Mouse (Mus musculus): ENCODE measurements around the gene Spata3.
"Not testable (repeated sequence)": the region's sequence is repeated elsewhere in the genome, so short reads cannot be mapped to it uniquely, and the experiment has no call there.

The Spata3 gene

DNA sequence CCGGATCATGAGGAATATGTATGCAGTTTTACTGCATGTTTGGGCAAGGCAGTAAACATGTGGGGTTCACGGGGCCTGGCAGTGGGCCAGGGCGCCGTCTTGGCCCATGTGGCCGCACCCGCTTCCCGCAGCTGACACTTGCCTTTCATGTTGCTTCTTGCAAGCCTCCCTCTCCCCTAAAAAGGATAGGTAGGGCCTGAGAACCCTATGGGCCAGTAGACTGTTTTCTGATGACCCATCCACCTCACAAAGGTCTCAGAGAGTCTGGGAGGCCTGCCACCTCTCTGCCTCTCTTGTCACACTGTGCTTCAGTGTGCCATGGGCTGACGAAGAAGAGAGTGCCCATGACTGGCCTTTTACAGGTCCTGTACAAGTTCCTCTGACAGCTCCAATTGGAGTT, at the start of gene Spata3:
TSS of gene Spata3 (plus strand) at position 301 of the 400 bp plus-strand sequence.
- DNase-seq (ENCODE audit: low spot score): no peak

DNA sequence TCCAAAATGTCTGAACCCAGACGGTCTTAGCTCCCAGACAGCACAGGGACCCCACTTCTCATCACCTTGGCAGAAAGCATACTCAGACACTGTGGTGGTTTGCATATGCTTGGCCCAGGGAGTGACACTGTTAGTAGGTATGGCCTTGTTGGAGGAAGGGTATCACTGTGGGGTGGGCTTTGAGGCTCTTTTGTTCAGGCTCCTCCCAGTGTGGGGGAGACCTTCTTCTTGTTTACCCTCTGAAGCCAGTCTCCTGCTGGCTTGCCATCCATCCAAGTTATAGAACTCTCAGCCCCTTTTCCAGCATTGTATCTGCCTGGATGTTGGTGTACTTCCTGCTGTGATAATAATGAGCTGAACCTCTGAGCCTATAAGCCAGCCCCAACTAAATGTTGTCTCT, 47.5 kb upstream of the Spata3 start:
- no peak for DNase-seq (ENCODE audit: low spot score)

DNA sequence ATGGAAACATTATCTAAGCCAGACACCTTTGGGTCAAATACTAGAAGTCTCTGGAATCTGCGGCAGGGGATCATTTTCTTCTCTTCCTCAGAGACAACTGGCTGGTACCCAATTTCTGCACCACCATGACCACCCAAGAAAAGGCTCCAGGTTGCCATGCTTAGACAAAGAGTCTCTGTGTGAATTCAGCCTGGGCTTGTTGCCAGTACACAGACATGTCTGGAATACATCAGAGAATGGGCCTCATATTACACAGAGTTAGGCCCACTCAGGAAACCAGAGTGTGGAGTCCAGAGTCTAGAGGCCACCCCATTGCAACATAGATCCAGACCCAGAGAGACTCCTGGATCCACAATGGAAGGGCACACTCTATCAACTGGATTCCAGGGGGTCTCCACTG, 47.1 kb upstream of the Spata3 start:
- DNase-seq (ENCODE audit: low spot score): no peak

DNA sequence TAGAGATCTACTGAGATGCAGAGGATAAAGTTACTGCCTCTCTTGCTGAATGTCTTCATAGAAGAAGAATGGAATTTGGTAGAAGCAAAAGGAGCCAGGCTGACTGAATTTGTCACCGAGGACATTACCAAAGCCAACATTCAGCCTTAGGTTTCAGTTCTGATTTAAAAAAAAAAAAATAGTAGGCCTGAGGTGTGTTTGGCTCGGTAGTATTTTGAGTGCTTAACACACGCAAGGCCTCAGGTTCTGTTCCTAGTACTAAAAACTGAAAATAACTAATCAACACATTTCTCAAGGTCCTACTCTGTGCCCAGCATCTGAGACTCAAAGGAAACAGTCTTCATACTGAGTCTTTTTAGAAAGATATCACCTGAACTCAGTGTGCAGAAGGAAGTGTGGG, 45.5 kb upstream of the Spata3 start:
- no peak for DNase-seq (ENCODE audit: low spot score)

DNA sequence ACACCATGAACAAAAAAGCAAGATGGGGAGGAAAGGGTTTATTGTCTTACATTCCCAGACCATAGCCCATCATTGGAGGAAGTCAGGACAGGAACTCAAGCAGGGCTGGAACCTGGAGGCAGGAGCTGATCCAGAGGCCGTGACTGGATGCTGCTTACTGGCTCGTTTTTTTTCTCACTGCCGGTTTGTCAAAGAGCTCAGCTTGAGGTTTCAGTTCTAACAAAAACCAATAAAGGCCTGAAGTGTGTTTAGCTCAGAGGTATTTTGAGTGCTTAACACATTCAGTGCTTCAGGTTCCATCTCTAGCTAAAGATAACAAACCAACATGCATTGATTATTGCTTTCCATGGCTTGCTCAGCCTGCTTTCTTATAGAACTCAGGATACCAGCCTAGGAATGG, 44.3 kb upstream of the Spata3 start:
- no peak for DNase-seq (ENCODE audit: low spot score)

DNA sequence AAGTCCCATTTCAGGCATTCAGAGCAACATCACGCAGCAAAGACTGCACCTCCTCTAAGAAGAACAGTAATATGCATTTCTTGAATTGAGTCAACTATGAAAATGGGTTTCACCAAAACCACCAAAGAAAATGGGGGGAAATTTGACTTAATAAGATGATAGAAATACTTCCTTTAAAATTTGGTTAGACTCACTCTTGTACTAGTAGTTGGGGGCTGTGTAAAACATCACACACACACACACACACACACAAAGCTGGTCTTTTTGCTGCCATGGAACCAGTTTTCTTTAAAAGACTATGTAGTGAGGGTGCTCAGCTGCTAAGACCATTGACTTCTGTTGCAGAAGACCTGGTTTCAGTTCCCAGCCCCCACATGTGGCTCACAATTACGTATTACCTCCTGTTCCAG, 43.1 kb upstream of the Spata3 start:
- DNase-seq (ENCODE audit: low spot score): no peak

DNA sequence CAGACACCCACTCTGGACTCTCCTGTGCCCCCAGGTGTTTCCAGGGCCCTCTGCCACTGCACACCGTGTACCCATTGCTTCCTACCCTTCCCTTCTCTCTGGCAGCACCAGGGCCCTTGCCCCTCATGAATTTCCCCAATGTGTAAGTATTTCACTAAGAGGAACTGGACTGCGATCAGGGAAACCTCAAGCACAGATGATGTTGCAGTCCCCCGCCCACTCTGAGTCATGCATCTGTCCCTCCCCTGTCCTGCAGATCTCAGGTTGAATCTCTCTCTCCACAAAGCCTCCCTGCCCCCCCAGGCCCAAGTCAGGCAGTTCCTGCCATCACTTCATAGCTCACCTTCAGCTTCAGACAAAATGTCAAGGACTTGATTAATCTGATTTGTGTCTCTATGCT, 38.9 kb upstream of the Spata3 start:
- DNase-seq (ENCODE audit: low spot score): no peak

DNA sequence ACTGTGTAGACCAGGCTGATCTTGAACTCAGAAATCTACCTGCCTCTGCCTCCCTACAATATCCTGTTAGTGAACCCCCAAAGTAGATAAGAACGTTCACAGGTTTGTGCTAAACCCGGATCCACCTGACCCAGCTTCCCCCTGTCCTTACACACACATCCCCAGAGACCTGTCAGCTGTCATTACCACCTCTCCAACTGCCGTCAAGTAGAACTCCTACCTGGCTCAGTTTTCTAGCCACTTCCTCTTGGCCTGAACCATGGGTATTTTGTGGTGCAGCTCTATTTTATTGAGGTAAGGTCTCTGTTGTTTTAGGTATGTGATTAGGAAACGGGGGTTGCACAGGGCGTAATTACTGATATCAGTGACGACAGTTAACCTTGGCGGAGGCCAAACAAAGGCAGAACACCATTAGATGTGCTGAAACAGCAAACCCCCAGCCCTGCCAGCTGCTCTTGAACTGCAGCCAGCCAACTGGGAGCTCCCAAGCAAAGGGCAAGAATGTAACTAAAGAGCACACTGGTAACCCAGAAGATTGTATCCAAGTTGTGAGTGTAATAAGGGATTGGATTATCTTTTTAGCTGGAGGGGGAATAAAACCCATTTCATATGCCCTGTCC, 34.8 kb upstream of the Spata3 start:
- DNase-seq (ENCODE audit: low spot score): no peak

DNA sequence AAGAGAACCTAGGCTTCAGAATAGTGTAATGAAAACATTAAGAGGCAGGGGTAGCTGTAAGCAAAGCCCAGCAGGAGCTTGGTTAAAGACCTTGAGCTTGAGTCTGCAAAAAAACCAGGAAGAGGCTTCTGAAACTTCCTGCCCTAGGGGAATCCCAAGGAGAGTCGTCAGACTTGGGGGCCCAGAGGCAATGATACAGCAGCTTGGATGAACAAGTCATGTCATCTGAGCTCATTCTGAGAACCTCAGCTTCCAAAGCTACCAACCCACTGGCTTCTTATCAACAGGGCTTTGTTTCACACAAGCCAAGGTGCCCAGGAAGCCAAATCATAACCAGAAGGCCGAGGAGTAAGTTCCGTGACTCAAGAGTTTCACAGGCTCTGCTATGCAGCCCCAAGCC, 30.8 kb upstream of the Spata3 start:
- no peak for DNase-seq (ENCODE audit: low spot score)

DNA sequence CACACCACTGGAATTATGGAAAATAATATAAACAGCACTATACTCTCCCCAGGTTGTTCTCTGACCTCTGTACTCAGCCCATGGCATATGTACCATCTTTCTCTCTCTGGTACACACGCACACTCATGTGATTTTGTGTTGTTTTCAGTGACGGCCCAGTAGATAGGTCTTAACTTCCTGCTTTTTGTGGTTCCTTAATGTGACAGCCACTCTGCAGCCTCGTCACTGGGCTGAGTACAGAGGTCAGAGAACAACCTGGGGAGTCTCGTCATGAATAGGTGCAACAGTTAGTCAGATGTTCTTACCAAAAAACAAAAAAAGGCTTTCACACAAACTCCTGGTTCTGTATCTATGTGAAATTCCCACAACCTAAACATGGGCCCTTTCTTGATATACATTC, 28.3 kb upstream of the Spata3 start:
- no peak for DNase-seq (ENCODE audit: low spot score)

DNA sequence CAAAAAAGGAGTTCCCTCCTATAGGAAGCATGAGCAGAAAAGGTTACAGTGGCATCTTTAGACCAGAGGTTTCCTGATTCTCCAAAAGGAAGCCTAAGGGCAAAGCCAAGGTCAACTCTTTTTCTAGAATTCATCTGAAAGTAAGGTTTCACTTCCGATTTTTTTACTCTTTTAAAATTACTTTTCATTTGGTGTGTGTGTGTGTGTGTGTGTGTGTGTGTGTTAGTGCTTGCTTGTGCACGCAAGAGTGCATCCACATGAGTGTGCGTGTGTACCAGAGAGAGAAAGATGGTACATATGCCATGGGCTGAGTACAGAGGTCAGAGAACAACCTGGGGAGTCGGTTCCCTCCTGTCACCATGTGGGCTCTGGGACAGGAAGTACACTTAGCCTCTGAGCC, 27.7 kb upstream of the Spata3 start:
- not testable (repeated sequence) for DNase-seq (ENCODE audit: low spot score)

DNA sequence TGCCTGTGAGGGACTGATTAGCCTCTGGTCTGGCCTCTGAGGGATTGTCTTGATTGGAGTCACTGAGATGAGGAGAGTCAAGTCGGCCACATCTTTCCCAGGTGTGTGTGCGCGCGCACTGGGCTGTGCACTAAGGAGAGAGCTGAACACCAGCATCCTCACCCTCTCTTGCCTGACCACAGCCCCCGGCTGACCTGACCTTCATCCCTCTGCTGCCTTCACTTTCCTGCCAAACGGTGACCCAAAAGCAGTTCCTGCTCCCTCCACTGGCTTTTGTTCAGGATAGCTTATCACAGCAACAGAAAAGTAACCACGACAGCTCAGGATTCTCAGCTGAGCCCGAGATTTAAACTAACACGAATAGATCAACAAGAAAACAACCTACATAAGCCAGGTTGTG, 24.4 kb upstream of the Spata3 start:
- DNase-seq (ENCODE audit: low spot score): no peak

DNA sequence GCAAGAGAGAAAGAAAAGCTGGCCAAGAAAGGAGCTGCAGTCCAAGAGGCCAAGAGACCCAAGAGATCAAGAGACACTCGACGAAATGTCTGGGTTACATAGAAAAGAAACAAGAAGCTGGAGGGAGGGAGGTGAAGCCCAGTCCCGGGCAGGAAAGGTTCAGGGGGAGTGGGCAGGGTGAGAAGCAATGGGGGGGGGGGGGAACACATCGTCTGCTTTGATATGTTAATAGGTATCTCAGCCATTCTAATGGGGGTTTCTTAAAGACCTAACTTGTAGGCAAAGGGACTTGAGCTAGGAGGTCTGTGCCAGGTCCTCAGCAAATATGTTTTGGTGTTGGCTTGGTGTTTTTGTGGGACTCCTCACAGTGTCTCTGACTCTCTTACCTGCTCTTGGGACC, 23.1 kb upstream of the Spata3 start:
- no peak for DNase-seq (ENCODE audit: low spot score)

DNA sequence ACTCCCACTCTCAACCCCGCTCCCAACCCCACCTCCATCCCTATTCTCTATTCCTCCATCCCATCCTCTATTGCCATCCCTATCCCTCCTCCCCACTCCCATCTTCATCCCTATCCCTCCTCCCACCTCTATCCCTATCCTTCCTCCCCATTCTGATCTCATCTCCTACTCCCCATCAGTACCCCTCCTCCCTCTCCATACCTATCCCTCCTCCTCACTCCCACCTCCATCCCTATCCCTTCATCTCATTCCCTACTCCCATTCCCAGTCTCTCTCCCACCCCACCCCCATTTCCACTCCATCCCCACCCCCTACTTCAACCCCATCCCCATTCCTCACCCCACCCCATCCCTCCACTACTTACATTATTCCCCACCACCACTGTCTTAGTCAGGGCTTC, 19.4 kb upstream of the Spata3 start:
- DNase-seq (ENCODE audit: low spot score): no peak

DNA sequence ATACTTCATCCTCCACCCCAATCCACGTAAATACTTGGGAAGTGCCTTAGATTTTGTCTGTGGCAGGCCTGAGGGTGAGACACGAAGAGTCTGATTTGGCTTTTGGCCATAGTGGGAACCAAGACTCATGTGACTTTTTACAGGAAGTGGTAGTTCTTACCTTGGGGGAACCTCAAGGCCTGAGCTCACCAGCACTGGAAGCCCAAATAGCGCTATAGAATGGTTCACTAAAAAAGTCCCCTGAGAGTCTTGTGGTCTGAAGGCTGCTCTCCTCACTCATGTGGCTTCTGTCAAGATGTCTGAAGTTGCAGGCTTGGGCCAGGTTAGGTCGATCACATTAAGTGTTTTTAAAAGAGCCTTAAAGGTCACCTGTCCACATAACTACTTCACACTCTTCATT, 18.6 kb upstream of the Spata3 start:
- no peak for DNase-seq (ENCODE audit: low spot score)

DNA sequence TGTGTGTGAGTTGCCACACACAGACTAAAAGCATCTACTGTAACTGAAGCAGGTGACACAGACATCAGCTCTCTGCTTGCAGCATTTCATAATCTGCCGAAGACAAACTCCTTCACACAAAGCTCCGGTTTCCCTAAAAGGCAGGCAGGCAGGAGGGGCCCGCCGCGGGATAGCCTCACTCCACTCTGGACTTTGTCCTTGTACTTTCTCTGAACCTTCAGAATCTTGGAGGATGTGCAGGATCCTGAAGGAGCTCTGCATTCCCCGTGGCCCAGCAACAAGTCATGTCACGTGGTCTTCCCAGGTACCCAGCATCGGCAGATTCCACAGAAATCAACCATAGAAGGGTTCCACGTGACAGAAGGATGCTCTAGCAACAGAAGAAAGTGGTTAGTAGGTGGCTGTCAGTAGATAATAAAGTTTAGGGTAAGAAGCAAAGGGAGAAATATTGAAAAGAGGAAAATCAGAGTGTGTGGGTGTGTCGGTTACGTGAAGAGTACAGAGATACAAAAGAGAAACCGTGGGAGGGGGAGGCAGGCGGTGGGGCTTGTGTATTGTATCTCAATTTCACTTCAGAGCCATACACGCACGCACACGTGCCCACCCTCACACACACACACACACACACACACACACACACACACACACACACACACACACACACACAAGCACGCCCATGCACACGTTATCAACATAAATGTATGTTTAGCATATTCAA, 16.6 kb upstream of the Spata3 start:
- no peak for DNase-seq (ENCODE audit: low spot score)

DNA sequence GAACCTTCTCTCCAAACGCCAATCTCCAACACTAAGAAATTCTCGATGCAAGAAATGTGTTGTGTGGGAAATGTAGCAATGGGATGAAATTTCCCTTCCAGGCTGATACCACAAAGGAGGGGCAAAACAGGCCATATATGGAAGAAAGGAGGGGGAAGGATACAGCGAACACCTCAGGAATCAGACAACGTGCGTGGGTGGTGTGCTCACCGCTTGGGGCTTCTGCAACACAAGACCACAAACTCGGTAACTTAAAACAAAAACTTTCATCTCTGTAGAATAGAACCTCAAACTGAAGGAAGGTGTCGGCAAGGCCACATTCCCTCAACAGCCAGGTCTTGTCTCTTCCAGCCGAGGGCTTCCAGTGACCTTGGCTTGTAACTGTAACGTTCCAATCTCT, 11.1 kb upstream of the Spata3 start:
- DNase-seq (ENCODE audit: low spot score): no peak

DNA sequence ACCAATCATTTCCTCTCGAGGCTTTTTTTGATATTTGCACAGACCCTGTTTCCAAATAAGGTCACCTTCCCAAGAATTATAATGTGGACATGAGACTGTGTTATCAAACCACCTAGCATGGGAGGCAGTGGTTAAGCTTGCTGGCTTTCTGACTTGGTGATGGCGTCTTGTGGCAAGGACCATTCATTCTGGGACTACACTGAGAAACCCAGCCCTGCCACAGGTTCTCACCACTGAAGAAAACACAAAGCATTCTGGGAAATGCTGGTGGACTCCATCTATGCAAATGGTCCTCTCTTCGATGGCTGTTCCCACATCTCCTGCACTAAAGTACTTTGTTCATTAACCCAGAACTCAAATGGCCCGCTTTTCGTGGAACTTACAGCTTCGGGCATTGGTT, 10.6 kb upstream of the Spata3 start:
- no peak for DNase-seq (ENCODE audit: low spot score)

DNA sequence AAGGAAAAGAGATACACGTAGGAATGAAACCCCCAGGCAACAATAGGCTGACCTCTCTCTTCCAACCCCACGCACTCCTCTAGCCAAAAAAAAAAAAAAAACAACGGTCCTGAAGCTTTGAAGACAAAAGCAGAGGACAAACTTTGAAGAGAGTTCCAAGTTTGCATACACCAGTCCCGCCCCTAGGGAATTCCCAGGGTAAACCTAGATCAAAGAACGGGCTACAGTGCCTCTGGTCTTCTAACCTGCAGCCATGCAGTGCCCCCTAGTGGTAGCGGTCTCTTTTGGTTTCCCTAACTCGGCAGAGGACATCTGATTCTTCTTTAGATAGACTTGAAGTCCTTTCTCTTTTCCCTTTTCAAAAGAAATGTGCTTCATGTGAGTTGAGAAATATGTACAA, 8.8 kb upstream of the Spata3 start:
- DNase-seq (ENCODE audit: low spot score): peak; percentile 70

DNA sequence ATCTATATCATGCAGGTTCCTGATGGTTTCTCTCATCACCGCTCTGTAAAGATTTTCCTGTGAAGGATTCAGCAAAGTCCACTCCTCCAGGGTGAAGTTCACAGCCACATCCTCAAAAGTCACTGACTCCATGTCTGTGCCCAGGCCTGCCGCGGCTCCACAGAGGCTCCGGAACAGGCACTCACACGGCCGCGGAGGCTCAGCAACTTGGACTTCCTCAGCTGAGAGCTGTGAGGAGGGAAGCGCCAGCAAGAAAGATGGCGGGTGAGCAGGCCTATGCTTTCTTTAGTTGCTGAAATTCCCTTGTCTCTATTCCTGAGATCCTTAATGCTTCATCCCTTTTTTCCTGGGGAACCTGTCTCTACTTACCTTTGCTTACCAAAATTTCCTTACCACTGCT, 858 bp upstream of the Spata3 start:
- not testable (repeated sequence) for DNase-seq (ENCODE audit: low spot score)

DNA sequence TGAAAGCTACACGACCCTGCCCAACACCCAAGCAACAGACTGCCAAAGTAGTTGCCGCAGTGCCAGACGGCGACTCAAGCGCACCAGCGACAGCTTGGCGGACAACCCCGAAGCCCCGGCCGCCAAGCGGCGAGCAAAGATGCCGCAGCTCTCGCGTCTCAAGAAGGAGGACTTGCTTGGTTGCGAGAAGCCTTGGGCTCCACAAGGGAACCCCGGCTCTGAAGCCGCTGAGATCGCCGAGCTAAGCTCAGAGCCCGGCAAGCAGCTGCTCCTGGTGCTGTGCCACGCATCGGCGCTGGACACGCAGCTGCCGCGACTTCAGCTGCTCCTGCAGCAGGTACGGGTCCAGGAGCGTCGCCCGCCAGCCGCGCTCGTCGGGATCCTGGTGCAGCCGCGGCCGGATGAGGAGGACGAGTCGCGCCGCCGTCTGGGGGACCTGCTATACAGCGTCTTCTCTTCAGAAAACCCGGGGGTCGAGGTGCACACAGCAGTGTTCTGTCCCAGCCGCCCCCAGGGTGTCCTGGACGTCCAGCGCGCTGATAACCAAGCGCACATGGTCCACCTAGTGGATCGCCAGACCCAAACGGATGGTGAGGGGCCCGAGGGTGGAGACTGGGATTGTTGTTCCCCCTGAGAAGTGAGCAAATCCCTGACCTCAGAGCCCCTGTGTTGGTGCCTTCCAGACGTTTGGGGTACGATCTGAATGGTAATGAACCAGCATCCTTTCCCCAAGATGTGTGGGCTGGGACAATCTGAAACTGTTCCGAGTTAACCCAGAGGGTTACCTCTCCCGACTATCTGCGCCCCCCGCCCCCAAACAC, 1.8 kb downstream of the Spata3 start:
- no peak for DNase-seq (ENCODE audit: low spot score)

DNA sequence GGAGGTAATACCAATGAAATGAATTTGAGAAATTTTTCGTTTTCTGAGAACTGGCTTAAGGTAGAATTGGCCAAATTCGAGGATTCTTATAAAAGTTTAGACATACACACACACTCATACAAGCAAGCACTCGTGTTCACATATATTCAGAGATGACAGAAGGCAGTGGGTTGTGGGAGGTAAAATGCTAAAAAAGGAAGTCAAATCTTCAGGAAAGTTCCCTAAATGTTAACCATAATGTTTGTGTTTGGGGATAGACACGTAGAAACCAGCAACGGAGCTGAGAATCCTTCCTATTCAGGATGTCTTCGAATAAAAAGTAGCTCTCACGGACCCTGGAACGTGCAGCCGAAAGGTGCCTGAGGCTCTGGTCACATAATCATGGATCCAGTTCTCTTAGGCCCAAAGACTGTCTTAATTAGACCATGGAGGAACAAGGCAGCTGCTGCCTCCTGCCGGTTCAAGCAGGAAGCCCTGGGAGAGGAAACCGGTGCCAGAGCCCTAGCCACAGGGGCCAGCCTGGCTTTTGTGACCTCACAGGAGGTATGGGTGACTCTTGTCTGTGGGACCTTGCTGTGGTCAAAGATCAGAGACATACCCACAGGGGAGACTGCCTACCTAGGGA, 4.9 kb downstream of the Spata3 start:
- no peak for DNase-seq (ENCODE audit: low spot score)

All from urinary bladder, postnatal 10 days (tissue).